21 mouse cellular contexts compared by ENCODE assay signal in the genomic region with DNA sequence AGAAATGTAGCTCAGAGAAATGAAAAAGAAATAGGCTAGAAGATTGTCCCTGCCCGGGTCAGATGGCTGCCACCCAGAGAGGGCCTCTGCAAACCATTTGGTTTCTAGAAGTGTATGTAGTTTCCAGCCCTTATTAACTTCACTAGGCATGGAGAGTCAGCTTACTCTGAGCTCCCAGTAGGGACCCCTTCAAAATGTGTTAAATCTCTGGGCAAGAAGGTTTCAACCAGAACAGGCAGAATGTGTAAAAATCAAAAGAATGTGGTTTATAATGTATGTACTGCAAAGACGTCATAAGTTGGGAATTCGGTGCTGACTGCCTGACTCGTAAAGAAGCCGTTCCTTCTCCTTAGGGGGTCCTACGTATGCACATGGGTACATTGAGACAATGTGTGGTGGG. TPM values are rescaled to one million over a fixed set of nuclear protein-coding genes. Genes with fewer than 3 reads are reported as not detected.
A peak's percentile ranks its signal among the peaks of the same experiment; 100 is the strongest.
DNase-seq lines count a peak whose midpoint lies in the region; ATAC-seq lines count a peak whose summit lies in the region.
"Had no signal": no experiment of that assay in that cellular context is flagged by ENCODE, and none has a peak within 500 bp of the region (broad histone marks: within the 10 kb centered on the region; RNA-seq: fewer than 3 reads in every experiment).

No protein-coding gene starts in this region.

- H3K27ac ChIP-seq in embryonic facial prominence, embryonic 14.5 days (replicated peaks; ENCODE audit: low read depth, low read length) = no peak overlapping the region
- H3K27ac ChIP-seq in embryonic facial prominence, embryonic 10.5 days (replicated peaks) = no peak overlapping the region
- peak overlapping the region; percentile 70; the same call in 1 of the 2 replicates for H3K27ac ChIP-seq in limb, embryonic 13.5 days
- no peak overlapping the region for H3K27ac ChIP-seq in forebrain, embryonic 10.5 days
- H3K27ac ChIP-seq: embryonic facial prominence, embryonic 15.5 days; forebrain, embryonic 12.5 days; forebrain, embryonic 15.5 days; hindbrain, embryonic 13.5 days had no signal

- peak; percentile 38 for DNase-seq in embryonic facial prominence, embryonic 14.5 days (ENCODE audit: low spot score)
- no peak for DNase-seq in embryonic facial prominence, embryonic 10.5 days (ENCODE audit: low spot score)
- peak; percentile 8 for DNase-seq in ES-CJ7 (ENCODE audit: low read depth, low spot score)
- DNase-seq in mesoderm, embryonic 11.5 days (ENCODE audit: low read depth, low spot score) = peak; percentile 29
- DNase-seq in retina, embryonic 14.5 days (ENCODE audit: low spot score) = no peak
- no peak for DNase-seq in forebrain, embryonic 10.5 days (ENCODE audit: extremely low spot score, low spot score)
- DNase-seq: adrenal gland, adult 8-10 months; adrenal gland, postnatal 25 days; cerebellum, adult 8-10 months; cerebellum, postnatal 10 days; cerebellum, postnatal 36 days; embryo, embryonic 11 days; gastrocnemius, postnatal 25 days had no signal

- 34% methylated on average over 6 of the region's 6 CpGs for WGBS in embryonic facial prominence, embryonic 14.5 days
- WGBS in embryonic facial prominence, embryonic 10.5 days = 60% methylated on average over 6 of the region's 6 CpGs
- WGBS in limb, embryonic 13.5 days = 11% methylated on average over 6 of the region's 6 CpGs
- 58% methylated on average over 6 of the region's 6 CpGs for WGBS in forebrain, embryonic 10.5 days

- peaks cover 23% of the 10 kb centered on the region for H3K27me3 ChIP-seq in embryonic facial prominence, embryonic 14.5 days (replicated peaks; ENCODE audit: control insufficient read depth, insufficient read depth, low read length)
- peaks cover 65% of the 10 kb centered on the region for H3K27me3 ChIP-seq in embryonic facial prominence, embryonic 10.5 days (replicated peaks; ENCODE audit: low read depth, poor library complexity, severe bottlenecking)
- H3K27me3 ChIP-seq in limb, embryonic 13.5 days = peaks cover 27% of the 10 kb centered on the region
- peaks cover 62% of the 10 kb centered on the region for H3K27me3 ChIP-seq in forebrain, embryonic 10.5 days (ENCODE audit: poor library complexity, severe bottlenecking)
- H3K27me3 ChIP-seq: forebrain, embryonic 15.5 days; Patski had no signal

- H3K4me3 ChIP-seq in embryonic facial prominence, embryonic 14.5 days (ENCODE audit: low read depth, low read length) = no peak overlapping the region
- H3K4me3 ChIP-seq in embryonic facial prominence, embryonic 10.5 days = no peak overlapping the region
- H3K4me3 ChIP-seq in limb, embryonic 13.5 days = no peak overlapping the region
- no peak overlapping the region for H3K4me3 ChIP-seq in forebrain, embryonic 10.5 days
- H3K4me3 ChIP-seq: forebrain, embryonic 15.5 days had no signal

- H3K4me1 ChIP-seq in embryonic facial prominence, embryonic 14.5 days (ENCODE audit: control insufficient read depth, insufficient read depth, low read length) = 0 out of 2 replicates have a peak, but pooled peaks cover 5% of the 10 kb centered on the region
- H3K4me1 ChIP-seq in embryonic facial prominence, embryonic 10.5 days = peaks cover 32% of the 10 kb centered on the region
- H3K4me1 ChIP-seq in limb, embryonic 13.5 days = peaks cover 42% of the 10 kb centered on the region
- peaks cover 43% of the 10 kb centered on the region for H3K4me1 ChIP-seq in forebrain, embryonic 10.5 days

- no peak overlapping the region for H3K4me2 ChIP-seq in embryonic facial prominence, embryonic 14.5 days (ENCODE audit: low read depth, low read length)
- peak overlapping the region; percentile 71 for H3K4me2 ChIP-seq in limb, embryonic 13.5 days (replicated peaks)

- no peaks in the 10 kb centered on the region for H3K36me3 ChIP-seq in embryonic facial prominence, embryonic 14.5 days (ENCODE audit: control insufficient read depth, insufficient read depth, low read length)
- H3K36me3 ChIP-seq in embryonic facial prominence, embryonic 10.5 days (replicated peaks) = no peaks in the 10 kb centered on the region
- no peaks in the 10 kb centered on the region for H3K36me3 ChIP-seq in limb, embryonic 13.5 days
- H3K36me3 ChIP-seq in forebrain, embryonic 10.5 days (replicated peaks) = no peaks in the 10 kb centered on the region
- H3K36me3 ChIP-seq: embryonic facial prominence, embryonic 15.5 days; forebrain, embryonic 12.5 days; forebrain, embryonic 15.5 days; G1E; hindbrain, embryonic 13.5 days had no signal

- no peaks in the 10 kb centered on the region for H3K9me3 ChIP-seq in embryonic facial prominence, embryonic 14.5 days (ENCODE audit: control insufficient read depth, low read length)
- no peaks in the 10 kb centered on the region for H3K9me3 ChIP-seq in embryonic facial prominence, embryonic 10.5 days
- H3K9me3 ChIP-seq in limb, embryonic 13.5 days = no peaks in the 10 kb centered on the region
- H3K9me3 ChIP-seq in forebrain, embryonic 10.5 days = no peaks in the 10 kb centered on the region
- H3K9me3 ChIP-seq: embryonic facial prominence, embryonic 15.5 days; forebrain, embryonic 12.5 days; forebrain, embryonic 15.5 days; hindbrain, embryonic 13.5 days had no signal

- ATAC-seq in embryonic facial prominence, embryonic 14.5 days (ENCODE audit: low read depth) = no peak
- peak; percentile 57 for ATAC-seq in limb, embryonic 13.5 days (ENCODE audit: low FRiP score, low read depth)
- ATAC-seq: activated CD4-positive, CD25-positive, alpha-beta regulatory T cell, adult 4 months; forebrain, embryonic 15.5 days; Patski had no signal

- H3K9ac ChIP-seq in embryonic facial prominence, embryonic 14.5 days (ENCODE audit: low read depth, low read length) = no peak overlapping the region
- no peak overlapping the region for H3K9ac ChIP-seq in limb, embryonic 13.5 days
- H3K9ac ChIP-seq: embryonic facial prominence, embryonic 15.5 days; forebrain, embryonic 12.5 days; hindbrain, embryonic 13.5 days had no signal

RNA-seq across cellular contexts. Expression of gene Kirrel3, which starts 1.0 kb away (rescaled TPM):
- polyA plus RNA-seq in embryonic facial prominence, embryonic 14.5 days (2014; fragmentation: Nextera tagmentation; extraction: Ambion mirVana) = 6.9 and 9.3 TPM in 2 replicates
- 2.3 and 2.8 TPM in 2 replicates for polyA plus RNA-seq in embryonic facial prominence, embryonic 10.5 days (2016; fragmentation: Nextera tagmentation; extraction: Ambion mirVana)
- polyA plus RNA-seq in limb, embryonic 13.5 days (2015; fragmentation: Nextera tagmentation; extraction: Ambion mirVana) = 20.8 and 22.0 TPM in 2 replicates
- polyA plus RNA-seq in forebrain, embryonic 10.5 days (2016; fragmentation: Nextera tagmentation; extraction: Ambion mirVana) = 2.5 and 3.0 TPM in 2 replicates
- polyA plus RNA-seq: activated CD4-positive, CD25-positive, alpha-beta regulatory T cell, adult 4 months; G1E had no signal

Comparison
In these comparisons a context has a peak if more than half of its experiments do, and no peak if none do; other contexts are left out.
1. DNase-seq: peak in embryonic facial prominence, embryonic 14.5 days (single experiment), ES-CJ7 (single experiment) and mesoderm, embryonic 11.5 days (single experiment); none in embryonic facial prominence, embryonic 10.5 days (single experiment), retina, embryonic 14.5 days (single experiment) and forebrain, embryonic 10.5 days (single experiment).